Mouse (Mus musculus) embryonic facial prominence, embryonic 15.5 days (tissue): ENCODE results near the gene Gm11444. TPM values are rescaled to one million over a fixed set of nuclear protein-coding genes. Genes with fewer than 3 reads are reported as not detected.

Experiments used
- ATAC-seq: fragments of 200-750 bp; cut with Nextera tagmentation; 2 replicates; pipeline ENCODE4 v1.8.0; 2017; ENCODE audit warnings: low read depth, moderate TSS enrichment; ENCODE audit not compliant: insufficient number of reproducible peaks, low FRiP score, low TSS enrichment
- H3K27ac ChIP-seq: fragments of 300-500 bp; sonication (generic); replicated peaks from 2 replicates; pipeline ENCODE4 v1.5.1; 2015; ENCODE audit warnings: mild to moderate bottlenecking, inconsistent platforms
- H3K27me3 ChIP-seq: fragments of 300-500 bp; sonication (generic); 2 replicates; pipeline ENCODE4 v1.6.1; 2015; ENCODE audit warnings: inconsistent platforms
- H3K36me3 ChIP-seq: fragments of 300-500 bp; sonication (generic); 2 replicates; pipeline ENCODE4 v1.6.1; 2015; ENCODE audit warnings: mild to moderate bottlenecking, inconsistent platforms
- H3K4me1 ChIP-seq: fragments of 300-500 bp; sonication (generic); 2 replicates; pipeline ENCODE4 v1.6.1; 2015; ENCODE audit warnings: inconsistent platforms
- H3K4me2 ChIP-seq: fragments of 300-500 bp; sonication (generic); replicated peaks from 2 replicates; pipeline ENCODE4 v1.6.1; 2015; ENCODE audit warnings: mild to moderate bottlenecking, inconsistent platforms
- H3K4me3 ChIP-seq: fragments of 300-500 bp; sonication (generic); replicated peaks from 2 replicates; pipeline ENCODE4 v1.5.1; 2015; ENCODE audit warnings: mild to moderate bottlenecking, inconsistent platforms
- H3K9ac ChIP-seq: fragments of 300-500 bp; sonication (generic); 2 replicates; pipeline ENCODE4 v1.6.1; 2015; ENCODE audit warnings: inconsistent platforms
- H3K9me3 ChIP-seq: fragments of 300-500 bp; sonication (generic); replicated peaks from 2 replicates; pipeline ENCODE4 v1.6.1; 2016; ENCODE audit warnings: inconsistent platforms
- WGBS: fragments of 180-500 bp; shearing (Covaris S2); methylation state at CpG from one replicate; pipeline ENCODE4 v1.1.7; 2015; 5-methylcytosine and 5-hydroxymethylcytosine counted together
- polyA plus RNA-seq: library from polyadenylated mRNA; unstranded; fragments of >200 nt; fragmentation: Nextera tagmentation; extraction: Ambion mirVana; gene quantifications from 2 replicates; pipeline ENCODE4 v1.2.1, GENCODE M21; 2015

Gene Gm11444
- 0.31 TPM in 1 of 2 replicates, not detected in the other for polyA plus RNA-seq

- no peaks in the 10 kb centered on the region for H3K36me3 ChIP-seq
- H3K9me3 ChIP-seq: no peaks in the 10 kb centered on the region
- 90% methylated on average over 6 of the region's 6 CpGs for WGBS
- ATAC-seq: no peak
- H3K9ac ChIP-seq: no peak within 1 kb of the TSS
- H3K4me1 ChIP-seq: no peaks in the 10 kb centered on the region
- H3K4me2 ChIP-seq: peak within 1 kb of the TSS; percentile 54
- peaks cover 3% of the 10 kb centered on the region; the same call in 1 of the 2 replicates for H3K27me3 ChIP-seq
- 0 out of 2 replicates have a peak within 1 kb of the TSS, but pooled peaks have one; percentile 32 for H3K4me3 ChIP-seq
- H3K27ac ChIP-seq: no peak within 1 kb of the TSS
These were observed at the start of gene Gm11444 for GRCm38 (mm10) chr11:85850233-85850632. Gm11444 (minus strand) TSS chr11:85850333.

- Histone ChIP-seq H3K4me3 (peak overlapping the region; percentile 22; the same call in 1 of the 2 replicates), H3K36me3 (peaks cover 3% of the 10 kb centered on the region; the same call in 1 of the 2 replicates), H3K4me2 (peak overlapping the region; percentile 37), H3K9ac (0 out of 2 replicates have a peak overlapping the region, but pooled peaks have one; percentile 6), H3K9me3 (no peaks in the 10 kb centered on the region), H3K27ac (no peak overlapping the region), H3K27me3 (peaks cover 81% of the 10 kb centered on the region), H3K4me1 (peaks cover 13% of the 10 kb centered on the region)
- WGBS: 14% methylated on average over 11 of the region's 13 CpGs
- ATAC-seq: peak; percentile 71
These were observed 46.3 kb upstream of the Gm11444 start for GRCm38 (mm10) chr11:85896335-85896985.

GRCm38 (mm10) chr11:85894731-85895545 is 44.8 kb upstream of the Gm11444 start:
- H3K4me3 ChIP-seq: peak overlapping the region; percentile 30
- no peak overlapping the region for H3K27ac ChIP-seq
- no peak overlapping the region for H3K9ac ChIP-seq
- no peaks in the 10 kb centered on the region for H3K36me3 ChIP-seq
- H3K4me2 ChIP-seq: peak overlapping the region; percentile 52
- ATAC-seq: no peak
- H3K9me3 ChIP-seq: no peaks in the 10 kb centered on the region
- H3K27me3 ChIP-seq: peaks cover 86% of the 10 kb centered on the region
- H3K4me1 ChIP-seq: peaks cover 24% of the 10 kb centered on the region
- WGBS: 9% methylated on average over 43 of the region's 43 CpGs

- Histone ChIP-seq H3K4me3 (no peak overlapping the region), H3K27me3 (peaks cover 89% of the 10 kb centered on the region), H3K9me3 (no peaks in the 10 kb centered on the region), H3K4me2 (no peak overlapping the region), H3K27ac (no peak overlapping the region), H3K4me1 (peaks cover 27% of the 10 kb centered on the region), H3K9ac (no peak overlapping the region), H3K36me3 (no peaks in the 10 kb centered on the region)
- 20% methylated on average over 3 of the region's 3 CpGs for WGBS
- no peak for ATAC-seq
These were observed 44.0 kb upstream of the Gm11444 start for GRCm38 (mm10) chr11:85894136-85894530.

- Histone ChIP-seq H3K4me3 (no peak overlapping the region), H3K9me3 (no peaks in the 10 kb centered on the region), H3K27me3 (peaks cover 92% of the 10 kb centered on the region), H3K27ac (no peak overlapping the region), H3K9ac (no peak overlapping the region), H3K36me3 (no peaks in the 10 kb centered on the region), H3K4me2 (no peak overlapping the region), H3K4me1 (peaks cover 29% of the 10 kb centered on the region)
- 11% methylated on average over 13 of the region's 13 CpGs for WGBS
- no peak for ATAC-seq
These were observed 43.4 kb upstream of the Gm11444 start for GRCm38 (mm10) chr11:85893400-85894135.

- peaks cover 35% of the 10 kb centered on the region for H3K4me1 ChIP-seq
- ATAC-seq: no peak
- WGBS: 5% methylated on average over 6 of the region's 6 CpGs
- no peak overlapping the region for H3K4me3 ChIP-seq
- peaks cover 91% of the 10 kb centered on the region for H3K27me3 ChIP-seq
- H3K27ac ChIP-seq: no peak overlapping the region
- H3K4me2 ChIP-seq: no peak overlapping the region
- H3K9ac ChIP-seq: no peak overlapping the region
- H3K36me3 ChIP-seq: no peaks in the 10 kb centered on the region
- H3K9me3 ChIP-seq: no peaks in the 10 kb centered on the region
These were observed 42.6 kb upstream of the Gm11444 start for GRCm38 (mm10) chr11:85892771-85893170.

- H3K9ac ChIP-seq: no peak overlapping the region
- no peak overlapping the region for H3K4me3 ChIP-seq
- no peak for ATAC-seq
- H3K4me2 ChIP-seq: no peak overlapping the region
- H3K9me3 ChIP-seq: no peaks in the 10 kb centered on the region
- 10% methylated on average over 2 of the region's 2 CpGs for WGBS
- no peaks in the 10 kb centered on the region for H3K36me3 ChIP-seq
- no peak overlapping the region for H3K27ac ChIP-seq
- H3K27me3 ChIP-seq: peaks cover 87% of the 10 kb centered on the region
- peaks cover 32% of the 10 kb centered on the region for H3K4me1 ChIP-seq
These were observed 41.5 kb upstream of the Gm11444 start for GRCm38 (mm10) chr11:85891692-85892040.

GRCm38 (mm10) chr11:85891010-85891691 is 41.0 kb upstream of the Gm11444 start:
- Histone ChIP-seq H3K36me3 (no peaks in the 10 kb centered on the region), H3K27me3 (peaks cover 88% of the 10 kb centered on the region), H3K27ac (no peak overlapping the region), H3K4me1 (peaks cover 34% of the 10 kb centered on the region), H3K4me3 (no peak overlapping the region), H3K9me3 (no peaks in the 10 kb centered on the region), H3K9ac (no peak overlapping the region), H3K4me2 (no peak overlapping the region)
- WGBS: 3% methylated on average over 13 of the region's 13 CpGs
- ATAC-seq: no peak

GRCm38 (mm10) chr11:85890563-85890845 is 40.4 kb upstream of the Gm11444 start:
- 6% methylated on average over 13 of the region's 13 CpGs for WGBS

GRCm38 (mm10) chr11:85889730-85890562 is 39.8 kb upstream of the Gm11444 start:
- Histone ChIP-seq H3K27ac (no peak overlapping the region), H3K36me3 (no peaks in the 10 kb centered on the region), H3K4me3 (no peak overlapping the region), H3K9me3 (no peaks in the 10 kb centered on the region), H3K27me3 (peaks cover 88% of the 10 kb centered on the region), H3K4me1 (peaks cover 31% of the 10 kb centered on the region), H3K9ac (no peak overlapping the region), H3K4me2 (no peak overlapping the region)
- no peak for ATAC-seq
- 8% methylated on average over 47 of the region's 47 CpGs for WGBS

More at GRCm38 (mm10) chr11:85890563-85890845, 40.4 kb upstream of the Gm11444 start:
- Histone ChIP-seq H3K27me3 (peaks cover 88% of the 10 kb centered on the region), H3K27ac (no peak overlapping the region), H3K4me2 (no peak overlapping the region), H3K4me3 (no peak overlapping the region), H3K9me3 (no peaks in the 10 kb centered on the region), H3K9ac (no peak overlapping the region), H3K4me1 (peaks cover 36% of the 10 kb centered on the region), H3K36me3 (no peaks in the 10 kb centered on the region)
- no peak for ATAC-seq
